Mouse (Mus musculus) brain, embryonic 14.5 days (tissue): ENCODE results near the gene Xpo1.

Source experiments
- CTCF ChIP-seq: fragments of 200-500 bp; IDR thresholded peaks from 2 replicates; pipeline ENCODE4 v1.5.1; 2012; ENCODE audit warnings: inconsistent platforms, mild to moderate bottlenecking, moderate library complexity, borderline replicate concordance; ENCODE audit not compliant: insufficient read depth, insufficient read length; ENCODE audit errors: extremely low read depth
- POLR2A ChIP-seq: fragments of 200-500 bp; IDR thresholded peaks from 2 replicates; pipeline ENCODE4 v1.6.1; 2012; ENCODE audit warnings: mild to moderate bottlenecking, inconsistent platforms, borderline replicate concordance; ENCODE audit not compliant: poor library complexity, insufficient read depth, insufficient read length, severe bottlenecking; ENCODE audit errors: extremely low read depth

DNA sequence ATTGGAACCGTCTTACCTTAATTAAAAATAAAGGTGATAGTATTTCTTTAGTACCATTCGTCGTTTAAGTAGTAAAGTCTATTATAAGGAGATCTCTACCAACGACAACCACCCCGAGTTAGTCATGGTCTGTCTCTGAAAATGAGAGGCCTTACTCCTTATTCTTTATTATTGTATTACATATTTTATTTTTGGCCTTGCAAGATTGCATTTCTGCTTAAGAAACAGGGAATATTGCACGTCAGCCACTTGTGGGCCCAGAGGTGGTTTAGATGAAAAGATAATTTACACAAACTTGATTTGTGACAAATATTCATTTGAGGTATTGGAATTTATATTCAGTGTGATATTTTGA, 51.7 kb downstream of the Xpo1 start:
- TF ChIP-seq CTCF = no peak
- no peak for TF ChIP-seq POLR2A
